Mouse (Mus musculus) adrenal gland, adult 2 months (tissue): ENCODE data around the gene Ndel1. TPM values are rescaled to one million over a fixed set of nuclear protein-coding genes. Genes with fewer than 3 reads are reported as not detected.

Source experiments
- DNase-seq: peaks from one replicate; pipeline ENCODE4 v3.0.0; 2021
- long read RNA-seq: library from polyadenylated mRNA; stranded (forward); transcript quantifications from one replicate; pipeline ENCODE4 v2.0.0, GENCODE M21; 2021
- polyA plus RNA-seq: library from polyadenylated mRNA; depleted of rRNA; stranded (reverse); fragments of >200 nt; gene quantifications from 2 replicates; pipeline ENCODE4 v1.2.3, GENCODE M21; 2012; rRNA removed
- total RNA-seq, 2 experiments: library from RNA; stranded (reverse); gene quantifications; 2 replicates each; pipeline ENCODE4 v1.2.3; 2021

The Ndel1 gene
- 10 to 100 TPM; 60.6 to 98.0 TPM for total RNA-seq
- polyA plus RNA-seq = 156 and 186 TPM in 2 replicates
- long read RNA-seq, transcript Ndel1-201 (9 exons, 2,382 nt) = major isoform, 14 of 26 reads
- long read RNA-seq, partial matches to known transcripts = 0 of 26 reads
- long read RNA-seq, other reads (novel, unspliced or antisense) = 12 of 26 reads

GRCm38 (mm10) chr11:68871748-68872147, at the start of gene Ndel1:
Gene Ndel1 (minus strand): TSS chr11:68871858.
- peak; percentile 93 for DNase-seq

GRCm38 (mm10) chr11:68914566-68914965, 42.9 kb upstream of the Ndel1 start:
- no peak for DNase-seq

GRCm38 (mm10) chr11:68911531-68912177, 40.0 kb upstream of the Ndel1 start:
- DNase-seq = no peak

- peak; percentile 16 for DNase-seq
Observed at GRCm38 (mm10) chr11:68908846-68909503, 37.3 kb upstream of the Ndel1 start.

GRCm38 (mm10) chr11:68907251-68907650, 35.6 kb upstream of the Ndel1 start:
- no peak for DNase-seq

- no peak for DNase-seq
Observed at GRCm38 (mm10) chr11:68906461-68906790, 34.8 kb upstream of the Ndel1 start.

- no peak for DNase-seq
Observed at GRCm38 (mm10) chr11:68905665-68906460, 34.2 kb upstream of the Ndel1 start.

- no peak for DNase-seq
Observed at GRCm38 (mm10) chr11:68905138-68905531, 33.5 kb upstream of the Ndel1 start.

GRCm38 (mm10) chr11:68904375-68905137, 32.9 kb upstream of the Ndel1 start:
- DNase-seq = peak; percentile 69

- DNase-seq = no peak
Observed at GRCm38 (mm10) chr11:68903775-68904174, 32.1 kb upstream of the Ndel1 start.

- no peak for DNase-seq
Observed at GRCm38 (mm10) chr11:68902823-68903222, 31.2 kb upstream of the Ndel1 start.

GRCm38 (mm10) chr11:68902367-68902766, 30.7 kb upstream of the Ndel1 start:
- DNase-seq = no peak

- DNase-seq = no peak
Observed at GRCm38 (mm10) chr11:68902047-68902364, 30.3 kb upstream of the Ndel1 start.

GRCm38 (mm10) chr11:68901351-68902046, 29.8 kb upstream of the Ndel1 start, which contains the start of gene Rpl26:
Gene Rpl26 (plus strand): TSS chr11:68901583.
- DNase-seq = peak; percentile 98

GRCm38 (mm10) chr11:68900519-68901350, 29.1 kb upstream of the Ndel1 start:
- no peak for DNase-seq

- DNase-seq = no peak
Observed at GRCm38 (mm10) chr11:68899815-68900214, 28.2 kb upstream of the Ndel1 start.

GRCm38 (mm10) chr11:68898790-68899189, 27.1 kb upstream of the Ndel1 start:
- peak; percentile 49 for DNase-seq

- no peak for DNase-seq
Observed at GRCm38 (mm10) chr11:68897838-68898237, 26.2 kb upstream of the Ndel1 start.

GRCm38 (mm10) chr11:68897120-68897519, 25.5 kb upstream of the Ndel1 start:
- DNase-seq = no peak

- no peak for DNase-seq
Observed at GRCm38 (mm10) chr11:68896247-68896646, 24.6 kb upstream of the Ndel1 start.
